Mouse (Mus musculus) brown adipose tissue, adult 24 weeks (tissue): ENCODE data around the gene BC029722. TPM values are rescaled to one million over a fixed set of nuclear protein-coding genes. Genes with fewer than 3 reads are reported as not detected.

ENCODE experiments used
- H3K27ac ChIP-seq: fragments of 200-500 bp; replicated peaks from 2 replicates; pipeline ENCODE4 v1.5.1; 2012; ENCODE audit warnings: low read depth, mild to moderate bottlenecking, low read length
- H3K4me1 ChIP-seq: fragments of 200-500 bp; 2 replicates; pipeline ENCODE4 v1.6.1; 2012; ENCODE audit warnings: low read length, mixed read lengths; ENCODE audit not compliant: control insufficient read depth, insufficient read depth, insufficient read length
- H3K4me3 ChIP-seq: fragments of 200-500 bp; 2 replicates; pipeline ENCODE4 v1.5.1; 2012; ENCODE audit warnings: low read depth, mild to moderate bottlenecking, low read length, moderate library complexity; ENCODE audit not compliant: insufficient read depth
- polyA plus RNA-seq: library from polyadenylated mRNA; stranded (reverse); fragments of >200 nt; gene quantifications from 2 replicates; pipeline ENCODE4 v1.2.4, GENCODE M21; 2012; ENCODE audit not compliant: missing spikeins, insufficient read depth, insufficient read length

BC029722 gene
- polyA plus RNA-seq, 1 experiment, result 58.8 TPM

DNA sequence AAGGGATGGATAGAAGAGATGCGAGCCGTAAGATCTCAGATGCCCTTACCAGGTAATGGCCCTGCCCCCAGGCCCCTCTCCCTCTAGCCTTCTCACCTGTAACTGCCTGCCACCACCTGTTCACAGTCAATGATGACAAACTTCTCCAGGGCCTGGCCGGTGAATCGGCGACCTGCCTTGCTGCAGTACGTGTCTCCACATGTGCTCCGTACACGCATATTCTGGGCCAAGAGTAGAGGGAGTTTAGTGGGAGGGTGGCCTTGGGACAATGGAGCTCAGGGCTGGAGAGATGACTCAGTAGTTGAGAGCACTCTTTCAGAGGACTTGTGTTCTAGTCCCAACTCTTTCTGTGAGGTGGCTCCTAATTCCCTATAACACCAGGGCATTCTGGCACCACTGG lies 11.6 kb upstream of the BC029722 start:
- H3K4me3 ChIP-seq, result no peak overlapping the region
- H3K27ac ChIP-seq, result no peak overlapping the region
- no peaks in the 10 kb centered on the region for H3K4me1 ChIP-seq

- peak within 1 kb of the TSS; percentile 56 for H3K27ac ChIP-seq
- H3K4me3 ChIP-seq, result peak within 1 kb of the TSS; percentile 80
- no peaks in the 10 kb centered on the region for H3K4me1 ChIP-seq
These were observed 7.6 kb upstream of the BC029722 start, which contains the start of gene Eif6 for GRCm38 (mm10) chr2:155826630-155827424. Gene Eif6 (minus strand): TSS chr2:155826925.

DNA sequence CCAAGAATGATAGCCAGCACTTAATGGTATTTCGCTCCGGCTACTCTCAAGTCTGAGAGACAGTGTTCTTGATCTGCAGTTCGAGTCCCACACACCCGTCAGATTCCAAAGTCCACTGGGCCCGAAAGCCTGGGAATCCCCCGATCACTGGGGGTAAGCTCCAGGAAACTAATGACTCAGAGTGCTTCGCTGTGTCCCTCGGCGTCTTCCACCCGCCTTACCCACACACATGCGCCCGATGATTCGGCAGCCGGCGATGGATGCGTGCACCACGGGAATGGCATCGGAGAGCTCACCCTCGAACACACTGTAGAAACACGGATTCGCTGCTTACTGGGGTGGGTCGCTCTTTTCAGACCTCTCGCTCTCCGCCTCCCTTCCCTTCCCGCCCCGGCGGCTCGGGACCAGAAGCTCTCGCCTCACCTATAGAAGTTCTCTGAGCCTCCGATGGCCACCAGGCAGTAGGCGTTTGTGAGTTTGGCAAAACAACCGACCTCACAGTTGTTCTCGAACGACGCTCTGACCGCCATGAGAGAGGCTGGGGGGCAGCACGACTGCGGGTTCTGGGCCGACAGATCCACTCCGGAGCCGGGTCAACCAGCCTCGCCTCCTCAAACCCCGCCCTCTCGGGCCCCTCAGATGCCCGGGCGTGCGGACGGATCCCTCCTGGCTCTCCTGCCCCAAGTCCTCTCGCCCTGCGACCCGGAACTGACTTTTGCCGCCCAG lies 6.8 kb upstream of the BC029722 start:
- H3K4me1 ChIP-seq, result no peaks in the 10 kb centered on the region

DNA sequence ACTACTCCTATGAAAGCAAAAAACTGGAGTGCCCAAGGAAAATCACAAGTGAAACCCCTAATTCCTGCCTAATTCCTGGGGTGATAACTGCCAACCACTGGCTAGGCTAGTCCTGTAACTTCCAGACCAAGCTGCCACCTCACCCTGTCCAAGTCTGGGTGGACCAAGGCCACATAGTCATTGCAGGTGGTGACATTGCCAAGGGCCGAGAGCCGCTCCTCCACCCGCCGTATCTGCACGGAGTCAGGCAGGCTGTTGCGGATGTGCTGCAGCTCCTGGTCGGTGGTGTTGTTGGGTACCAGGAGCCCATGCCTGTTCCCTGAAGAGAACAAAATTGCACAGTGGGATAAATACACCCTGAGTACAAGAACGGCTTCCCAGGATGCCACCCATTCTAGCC lies 4.5 kb upstream of the BC029722 start:
- Histone ChIP-seq H3K27ac (no peak overlapping the region), H3K4me1 (no peaks in the 10 kb centered on the region), H3K4me3 (no peak overlapping the region)

More for the DNA sequence above, 6.8 kb upstream of the BC029722 start:
- H3K4me3 ChIP-seq, result peak overlapping the region; percentile 80
- peak overlapping the region; percentile 56 for H3K27ac ChIP-seq

GRCm38 (mm10) chr2:155820779-155821178 lies 1.6 kb upstream of the BC029722 start:
- H3K27ac ChIP-seq, result no peak overlapping the region
- no peak overlapping the region for H3K4me3 ChIP-seq
- H3K4me1 ChIP-seq, result no peaks in the 10 kb centered on the region; the same call in 1 of the 2 replicates

DNA sequence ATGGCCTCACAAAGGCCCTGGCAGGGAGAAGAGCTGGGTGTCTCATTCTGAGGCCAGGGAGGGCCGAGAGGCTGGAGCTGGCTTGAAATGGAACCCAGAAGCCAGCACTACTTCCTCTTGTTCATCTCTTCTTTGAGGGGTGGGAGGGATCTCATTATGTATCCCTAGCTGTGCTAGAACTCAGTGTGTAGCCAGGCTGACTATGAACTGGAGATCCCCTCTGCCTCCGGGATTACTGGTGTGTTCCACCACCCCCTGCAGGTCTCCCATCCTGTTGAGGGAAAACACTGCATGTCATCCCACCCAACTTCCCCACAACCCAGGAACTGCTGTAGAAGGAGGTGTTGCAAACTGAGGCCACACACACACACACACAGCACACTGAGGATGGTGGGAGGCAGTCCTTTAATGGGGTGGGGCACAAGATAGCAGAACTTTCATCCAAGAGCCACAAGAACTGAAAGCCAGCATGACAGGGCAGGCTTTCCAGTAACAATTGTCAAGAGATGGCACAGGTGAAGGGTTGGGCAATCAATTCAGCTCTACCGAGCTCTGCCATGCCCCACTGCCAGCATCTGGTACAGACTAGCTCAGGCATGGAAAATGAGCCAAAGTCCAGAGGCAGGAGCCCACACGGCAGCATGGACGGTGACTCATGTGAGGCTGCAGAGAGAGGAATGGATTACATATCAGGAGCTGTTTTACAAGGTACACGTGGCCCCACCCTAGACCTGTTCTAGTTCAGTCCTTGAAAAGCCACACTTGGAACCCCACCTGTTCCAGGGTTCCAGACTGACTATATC lies 424 bp upstream of the BC029722 start:
- Histone ChIP-seq H3K4me3 (peak overlapping the region; percentile 32), H3K27ac (peak overlapping the region; percentile 27; the same call in 1 of the 2 replicates), H3K4me1 (no peaks in the 10 kb centered on the region; the same call in 1 of the 2 replicates)

GRCm38 (mm10) chr2:155818596-155819391 lies 432 bp downstream of the BC029722 start:
- H3K4me3 ChIP-seq, result peak overlapping the region; percentile 88
- H3K27ac ChIP-seq, result peak overlapping the region; percentile 83
- H3K4me1 ChIP-seq, result no peaks in the 10 kb centered on the region; the same call in 1 of the 2 replicates

DNA sequence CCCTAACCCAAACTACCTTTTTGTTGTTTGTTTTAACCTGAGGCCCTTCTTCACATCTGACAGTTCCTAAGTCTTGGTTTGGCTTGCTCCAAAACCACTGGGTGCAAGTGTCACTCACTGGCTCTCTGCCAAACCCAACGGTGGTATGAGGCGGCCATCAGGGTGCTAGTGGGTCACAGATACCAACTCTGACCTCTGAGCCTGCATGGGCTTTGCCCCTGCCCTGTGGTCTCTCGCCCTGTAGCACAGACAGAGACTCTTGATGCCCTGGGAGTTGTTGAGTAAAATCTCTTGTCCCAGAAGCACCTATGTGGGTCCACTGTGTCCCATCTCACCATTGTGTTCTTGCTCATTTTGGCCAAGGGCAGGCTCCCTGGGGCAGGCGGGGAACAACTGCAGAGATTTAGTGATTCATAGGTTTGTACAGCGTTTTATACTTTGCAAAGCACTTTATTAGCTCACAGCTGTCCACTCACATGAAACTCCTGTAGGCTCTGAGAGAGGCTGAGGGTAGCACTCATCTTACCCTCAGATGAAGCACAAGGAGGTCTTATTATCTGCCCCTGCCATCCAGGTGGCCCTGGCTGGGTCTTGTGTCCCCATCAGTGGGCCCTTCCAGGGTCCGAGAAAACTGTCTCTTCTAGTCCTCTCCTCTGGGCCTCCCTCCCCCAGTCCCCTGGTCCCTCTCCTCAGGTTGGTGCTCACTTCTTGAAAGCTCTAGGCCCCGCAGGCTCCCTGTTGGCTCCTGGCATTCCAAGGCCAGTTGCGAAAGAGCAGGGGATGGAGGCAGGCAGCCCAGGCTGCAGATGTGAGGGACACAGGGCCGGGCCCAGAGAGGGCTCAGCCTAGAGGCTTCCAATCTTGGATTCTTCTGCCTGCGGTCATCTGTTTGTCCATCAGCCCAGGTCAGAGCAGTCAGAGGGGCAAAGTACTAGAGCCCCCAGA lies 1.7 kb downstream of the BC029722 start:
- Histone ChIP-seq H3K27ac (no peak overlapping the region), H3K4me3 (peak overlapping the region; percentile 88), H3K4me1 (no peaks in the 10 kb centered on the region; the same call in 1 of the 2 replicates)

DNA sequence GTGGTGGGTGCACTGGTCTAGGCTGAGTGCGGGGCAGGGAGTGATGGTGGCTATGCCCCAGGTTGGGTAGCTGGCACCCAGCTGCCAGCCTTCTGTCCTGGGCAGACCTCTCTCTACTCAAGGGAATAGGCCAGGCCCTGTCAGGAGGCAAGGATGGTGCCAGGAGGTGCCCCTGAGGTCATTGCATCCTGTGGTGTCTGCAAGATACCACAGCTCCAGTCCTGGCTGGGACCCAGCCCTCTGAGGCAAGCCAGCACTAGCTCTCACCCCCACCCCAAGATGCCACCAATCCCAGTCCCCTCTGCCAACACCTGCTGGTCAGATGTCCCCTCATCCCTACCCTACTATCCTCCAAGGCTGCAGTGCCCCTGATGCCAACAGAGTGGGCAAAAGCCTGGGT lies 3.0 kb downstream of the BC029722 start:
- no peak overlapping the region for H3K27ac ChIP-seq
- no peak overlapping the region for H3K4me3 ChIP-seq
- no peaks in the 10 kb centered on the region; the same call in 1 of the 2 replicates for H3K4me1 ChIP-seq

GRCm38 (mm10) chr2:155814829-155815228 lies 4.4 kb downstream of the BC029722 start:
- Histone ChIP-seq H3K27ac (no peak overlapping the region), H3K4me1 (no peaks in the 10 kb centered on the region; the same call in 1 of the 2 replicates), H3K4me3 (no peak overlapping the region)

DNA sequence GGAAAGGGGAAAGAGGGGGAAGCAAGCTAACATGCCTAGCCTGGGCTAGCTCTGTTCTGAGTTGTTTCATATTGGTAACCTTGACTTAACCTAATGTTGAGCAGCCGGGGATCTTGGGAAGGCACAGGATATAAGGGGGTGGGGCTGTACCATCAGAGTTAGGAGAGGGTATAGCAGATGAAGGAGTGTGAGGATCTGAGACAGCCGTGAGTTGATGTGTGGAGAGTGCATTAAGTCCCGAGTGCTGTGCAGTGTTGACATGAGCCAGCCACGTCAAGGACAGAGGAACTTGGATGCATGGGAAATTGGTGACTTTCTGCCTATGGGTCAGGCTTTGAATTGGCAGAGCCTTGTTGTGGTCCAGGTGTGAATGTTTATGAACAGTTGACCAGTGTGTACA lies 6.6 kb downstream of the BC029722 start:
- Histone ChIP-seq H3K27ac (no peak overlapping the region), H3K4me3 (no peak overlapping the region), H3K4me1 (no peaks in the 10 kb centered on the region)

GRCm38 (mm10) chr2:155811821-155812396 lies 7.3 kb downstream of the BC029722 start:
- Histone ChIP-seq H3K4me3 (no peak overlapping the region), H3K4me1 (no peaks in the 10 kb centered on the region), H3K27ac (no peak overlapping the region)

DNA sequence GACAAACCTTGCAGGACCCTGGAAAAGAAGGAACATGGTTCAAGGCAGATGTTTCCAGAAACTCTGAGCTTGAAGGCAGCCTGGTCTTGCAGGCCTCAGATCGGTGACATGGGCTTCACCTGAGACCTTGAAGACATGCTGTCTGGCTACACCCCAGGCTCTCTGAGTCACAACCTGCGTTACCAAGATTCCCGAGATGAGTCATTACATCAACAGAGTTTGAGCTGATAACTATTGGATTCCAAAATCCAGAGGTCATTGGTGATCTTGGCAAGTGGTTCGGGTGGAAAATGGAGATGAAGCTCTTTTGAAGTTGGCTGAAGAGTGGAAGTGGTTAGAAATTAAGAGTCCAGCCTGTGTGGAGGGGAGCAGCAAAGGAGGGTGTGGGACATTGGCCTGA lies 9.6 kb downstream of the BC029722 start:
- H3K4me1 ChIP-seq, result no peaks in the 10 kb centered on the region; the same call in 1 of the 2 replicates
- H3K4me3 ChIP-seq, result no peak overlapping the region
- H3K27ac ChIP-seq, result no peak overlapping the region
